ENCODE assay signal across 9 mouse cellular contexts in the genomic region with DNA sequence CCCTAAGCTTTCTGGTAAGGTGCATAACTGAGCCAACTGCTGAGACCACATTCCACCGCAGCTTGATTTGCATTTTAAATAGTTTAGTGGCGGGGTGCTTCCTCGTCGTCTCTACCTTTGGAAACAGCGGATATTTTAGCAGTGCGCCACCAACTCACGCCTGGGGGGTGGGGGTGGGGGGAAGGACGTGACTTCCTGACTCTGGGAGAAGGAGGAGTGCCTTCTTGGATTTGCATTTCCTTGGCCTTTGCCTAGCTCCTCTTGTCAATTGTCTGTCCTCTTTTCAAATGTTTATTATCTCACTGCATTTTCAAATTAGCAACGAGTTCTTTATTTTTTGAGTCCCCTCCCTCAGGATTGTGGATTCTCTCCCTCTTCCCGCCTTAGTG. TPM values are rescaled to one million over a fixed set of nuclear protein-coding genes. Genes with fewer than 3 reads are reported as not detected.
DNase-seq lines count a peak whose midpoint lies in the region; ATAC-seq lines count a peak whose summit lies in the region.
"Had no signal": no experiment of that assay in that cellular context is flagged by ENCODE, and none has a peak within 500 bp of the region (broad histone marks: within the 10 kb centered on the region; RNA-seq: fewer than 3 reads in every experiment).

No protein-coding gene starts in this region.

- no peak overlapping the region for H3K27ac ChIP-seq in heart, embryonic 14.5 days (replicated peaks in 1 of 2; ENCODE audit: control insufficient read depth in 1 of 2, insufficient read depth in 1 of 2, low read depth in 2 of 2, low read length in 2 of 2)
- H3K27ac ChIP-seq in embryonic facial prominence, embryonic 12.5 days, result no peak overlapping the region
- H3K27ac ChIP-seq in intestine, embryonic 15.5 days, result no peak overlapping the region

- peak overlapping the region; percentile 15 to 38; a peak in 3 of 4 replicates for H3K4me3 ChIP-seq in heart, embryonic 14.5 days (ENCODE audit: control insufficient read depth in 1 of 2, insufficient read depth in 1 of 2, low read depth in 1 of 2, low read length in 2 of 2)
- H3K4me3 ChIP-seq in embryonic facial prominence, embryonic 12.5 days, result peak overlapping the region; percentile 42
- no peak overlapping the region for H3K4me3 ChIP-seq in intestine, embryonic 15.5 days (replicated peaks)

- H3K9ac ChIP-seq in heart, embryonic 14.5 days (ENCODE audit: low read length), result peak overlapping the region; percentile 50
- H3K9ac ChIP-seq in embryonic facial prominence, embryonic 12.5 days, result no peak overlapping the region
- H3K9ac ChIP-seq in intestine, embryonic 15.5 days, result no peak overlapping the region

- no peaks in the 10 kb centered on the region for H3K9me3 ChIP-seq in heart, embryonic 14.5 days (ENCODE audit: control insufficient read depth, low read length)
- H3K9me3 ChIP-seq in embryonic facial prominence, embryonic 12.5 days, result no peaks in the 10 kb centered on the region
- H3K9me3 ChIP-seq in intestine, embryonic 15.5 days, result no peaks in the 10 kb centered on the region

- WGBS in heart, embryonic 14.5 days, result 3% methylated on average over 10 of the region's 10 CpGs
- WGBS in embryonic facial prominence, embryonic 12.5 days, result 2% methylated on average over 10 of the region's 10 CpGs
- 11% methylated on average over 10 of the region's 10 CpGs for WGBS in intestine, embryonic 15.5 days

- H3K36me3 ChIP-seq in heart, embryonic 14.5 days (ENCODE audit: control insufficient read depth, insufficient read depth, low read length), result no peaks in the 10 kb centered on the region
- no peaks in the 10 kb centered on the region for H3K36me3 ChIP-seq in embryonic facial prominence, embryonic 12.5 days
- H3K36me3 ChIP-seq in intestine, embryonic 15.5 days, result no peaks in the 10 kb centered on the region

- ATAC-seq in heart, embryonic 14.5 days (ENCODE audit: insufficient number of reproducible peaks, insufficient read depth, low FRiP score, low read depth), result no peak
- no peak for ATAC-seq in embryonic facial prominence, embryonic 12.5 days (ENCODE audit: insufficient number of reproducible peaks, insufficient read depth, low FRiP score, low TSS enrichment)
- ATAC-seq in intestine, embryonic 15.5 days, result no peak

- peaks cover 15% of the 10 kb centered on the region for H3K27me3 ChIP-seq in heart, embryonic 14.5 days (ENCODE audit: control insufficient read depth, insufficient read depth, low read length)
- H3K27me3 ChIP-seq in embryonic facial prominence, embryonic 12.5 days, result peaks cover 20% of the 10 kb centered on the region
- H3K27me3 ChIP-seq in intestine, embryonic 15.5 days (replicated peaks), result peaks cover 4% of the 10 kb centered on the region; the same call in 1 of the 2 replicates

- intact Hi-C loops in heart, postnatal 25 days (cut with DNase I), result no loop called here

- H3K4me1 ChIP-seq in heart, embryonic 14.5 days (ENCODE audit: control insufficient read depth in 2 of 2, insufficient read depth in 2 of 2, low read length in 2 of 2), result peaks cover 8 to 16% of the 10 kb centered on the region in 2 experiments
- H3K4me1 ChIP-seq in embryonic facial prominence, embryonic 12.5 days, result peaks cover 12% of the 10 kb centered on the region
- 0 out of 2 replicates have a peak, but pooled peaks cover 3% of the 10 kb centered on the region for H3K4me1 ChIP-seq in intestine, embryonic 15.5 days (replicated peaks)

- no peak for DNase-seq in heart, postnatal 25 days (ENCODE audit: low spot score)
- peak; percentile 27 for DNase-seq in neural tube, embryonic 10.5 days (ENCODE audit: extremely low spot score, low spot score)
- no peak for DNase-seq in adipocyte (ENCODE audit: low spot score)
- DNase-seq in cerebellum, postnatal 4 days (ENCODE audit: low spot score in 2 of 2), result no peak
- DNase-seq in cerebellum, adult 11 months, result no peak

- H3K4me2 ChIP-seq in heart, embryonic 14.5 days (ENCODE audit: low read length), result peak overlapping the region; percentile 76
- peak overlapping the region; percentile 78 for H3K4me2 ChIP-seq in embryonic facial prominence, embryonic 12.5 days (replicated peaks)
- H3K4me2 ChIP-seq in intestine, embryonic 15.5 days (replicated peaks), result peak overlapping the region; percentile 68

RNA-seq across cellular contexts. Expression of gene L1td1, which starts 1.4 kb away (rescaled TPM):
- polyA plus RNA-seq in heart, embryonic 14.5 days (2014; fragmentation: Nextera tagmentation; extraction: Ambion mirVana), result not detected in 2 replicates
- total RNA-seq in heart, postnatal 25 days (2021), result not detected
- polyA plus RNA-seq in embryonic facial prominence, embryonic 12.5 days (2016; fragmentation: Nextera tagmentation; extraction: Ambion mirVana), result 0.46 TPM in 2 replicates
- polyA plus RNA-seq in intestine, embryonic 15.5 days (2015; fragmentation: Nextera tagmentation; extraction: Ambion mirVana), result 0.35 and 0.43 TPM in 2 replicates
- total RNA-seq: layer of hippocampus, adult 18-20 months had no signal
